Mouse (Mus musculus) kidney, postnatal 0 days (tissue): ENCODE data around the gene Cdhr3. TPM values are rescaled to one million over a fixed set of nuclear protein-coding genes. Genes with fewer than 3 reads are reported as not detected.

Experiments
- ATAC-seq: fragments of 200-750 bp; cut with Nextera tagmentation; replicated peaks from 2 replicates; pipeline ENCODE4 v1.8.0; 2017; ENCODE audit warnings: low read depth, moderate number of reproducible peaks, moderate TSS enrichment, moderate library complexity; ENCODE audit not compliant: low FRiP score
- DNase-seq: peaks from one replicate; pipeline ENCODE4 v3.0.0-alpha.2; 2016; ENCODE audit warnings: low spot score
- H3K27ac ChIP-seq: fragments of 300-500 bp; sonication (generic); 2 replicates; pipeline ENCODE4 v1.5.1; 2014; ENCODE audit warnings: mild to moderate bottlenecking
- H3K27me3 ChIP-seq: fragments of 300-500 bp; sonication (generic); 2 replicates; pipeline ENCODE4 v1.6.1; 2014; ENCODE audit warnings: low read length, mixed read lengths; ENCODE audit not compliant: insufficient read depth
- H3K36me3 ChIP-seq: fragments of 300-500 bp; sonication (generic); 2 replicates; pipeline ENCODE4 v1.6.1; 2014; ENCODE audit warnings: low read length, mixed read lengths; ENCODE audit not compliant: insufficient read depth
- H3K4me1 ChIP-seq: fragments of 300-500 bp; sonication (generic); replicated peaks from 2 replicates; pipeline ENCODE4 v1.6.1; 2014; ENCODE audit warnings: antibody characterized with exemption, low read length, mixed read lengths; ENCODE audit not compliant: insufficient read depth
- H3K4me2 ChIP-seq: fragments of 300-500 bp; sonication (generic); 2 replicates; pipeline ENCODE4 v1.6.1; 2014; ENCODE audit warnings: mild to moderate bottlenecking, low read length, moderate library complexity, mixed read lengths
- H3K4me3 ChIP-seq: fragments of 300-500 bp; sonication (generic); replicated peaks from 2 replicates; pipeline ENCODE4 v1.5.1; 2014; ENCODE audit warnings: low read depth, low read length
- H3K9ac ChIP-seq: fragments of 300-500 bp; sonication (generic); 2 replicates; pipeline ENCODE4 v1.6.1; 2014; ENCODE audit warnings: low read depth, low read length
- H3K9me3 ChIP-seq: fragments of 300-500 bp; sonication (generic); replicated peaks from 2 replicates; pipeline ENCODE4 v1.6.1; 2016; ENCODE audit warnings: low read length, inconsistent platforms, mixed read lengths
- CTCF ChIP-seq: IDR thresholded peaks from 2 replicates; pipeline ENCODE4 v1.5.1; 2016; ENCODE audit warnings: antibody characterized with exemption, low read depth, mild to moderate bottlenecking, moderate library complexity
- WGBS: fragments of 180-500 bp; shearing (Covaris S2); extraction: QIAGEN DNeasy Blood & Tissue Kit; methylation state at CpG from one replicate; pipeline ENCODE4 v1.1.7; 2014; 5-methylcytosine and 5-hydroxymethylcytosine counted together
- polyA plus RNA-seq: library from polyadenylated mRNA; unstranded; fragments of >200 nt; fragmentation: Nextera tagmentation; extraction: Ambion mirVana; gene quantifications from 2 replicates; pipeline ENCODE4 v1.2.1, GENCODE M21; 2015

The Cdhr3 gene
- polyA plus RNA-seq, 1 experiment from 2014 or later: not detected

GRCm38 (mm10) chr12:33010026-33010425, 82.6 kb downstream of the Cdhr3 start:
- WGBS: 31% methylated on average over 3 of the region's 3 CpGs
- Histone ChIP-seq H3K4me1 (0 out of 2 replicates have a peak, but pooled peaks cover 4% of the 10 kb centered on the region), H3K9ac (no peak overlapping the region), H3K4me2 (no peak overlapping the region), H3K27ac (no peak overlapping the region), H3K36me3 (no peaks in the 10 kb centered on the region), H3K4me3 (no peak overlapping the region), H3K9me3 (no peaks in the 10 kb centered on the region), H3K27me3 (no peaks in the 10 kb centered on the region)
- DNase-seq (peak; percentile 69), ATAC-seq (peak; percentile 60; the same call in 1 of the 2 replicates)
- peak; percentile 78 for TF ChIP-seq CTCF

GRCm38 (mm10) chr12:33009206-33009966, 83.3 kb downstream of the Cdhr3 start:
- H3K36me3 ChIP-seq: no peaks in the 10 kb centered on the region
- no peak for ATAC-seq
- H3K4me2 ChIP-seq: no peak overlapping the region
- no peak overlapping the region for H3K4me3 ChIP-seq
- no peak overlapping the region for H3K27ac ChIP-seq
- H3K27me3 ChIP-seq: no peaks in the 10 kb centered on the region
- no peaks in the 10 kb centered on the region for H3K9me3 ChIP-seq
- no peak for DNase-seq
- H3K4me1 ChIP-seq: 0 out of 2 replicates have a peak, but pooled peaks cover 4% of the 10 kb centered on the region
- WGBS: 85% methylated on average over 6 of the region's 6 CpGs
- no peak for TF ChIP-seq CTCF
- no peak overlapping the region for H3K9ac ChIP-seq

GRCm38 (mm10) chr12:33008305-33009110, 84.2 kb downstream of the Cdhr3 start:
- no peak overlapping the region for H3K4me2 ChIP-seq
- peak overlapping the region; percentile 42 for H3K27ac ChIP-seq
- no peaks in the 10 kb centered on the region for H3K36me3 ChIP-seq
- H3K4me3 ChIP-seq: no peak overlapping the region
- H3K9me3 ChIP-seq: no peaks in the 10 kb centered on the region
- 0 out of 2 replicates have a peak, but pooled peaks cover 4% of the 10 kb centered on the region for H3K4me1 ChIP-seq
- no peak for TF ChIP-seq CTCF
- DNase-seq (peak; percentile 34), ATAC-seq (peak; percentile 79)
- WGBS: 46% methylated on average over 7 of the region's 7 CpGs
- no peak overlapping the region for H3K9ac ChIP-seq
- H3K27me3 ChIP-seq: no peaks in the 10 kb centered on the region

GRCm38 (mm10) chr12:33007176-33007575, 85.5 kb downstream of the Cdhr3 start:
- no peak overlapping the region for H3K4me2 ChIP-seq
- no peaks in the 10 kb centered on the region for H3K36me3 ChIP-seq
- no peak for TF ChIP-seq CTCF
- no peak overlapping the region for H3K4me3 ChIP-seq
- 0 out of 2 replicates have a peak, but pooled peaks cover 4% of the 10 kb centered on the region for H3K4me1 ChIP-seq
- H3K27ac ChIP-seq: no peak overlapping the region
- no peaks in the 10 kb centered on the region for H3K9me3 ChIP-seq
- no peaks in the 10 kb centered on the region for H3K27me3 ChIP-seq
- WGBS: 95% methylated on average over 2 of the region's 2 CpGs
- H3K9ac ChIP-seq: no peak overlapping the region
- DNase-seq (no peak), ATAC-seq (no peak)

- Histone ChIP-seq H3K4me3 (no peak overlapping the region), H3K9me3 (no peaks in the 10 kb centered on the region), H3K4me1 (0 out of 2 replicates have a peak, but pooled peaks cover 4% of the 10 kb centered on the region), H3K36me3 (no peaks in the 10 kb centered on the region), H3K4me2 (no peak overlapping the region), H3K9ac (no peak overlapping the region), H3K27me3 (no peaks in the 10 kb centered on the region), H3K27ac (no peak overlapping the region)
- DNase-seq: no peak
- ATAC-seq: no peak
- WGBS: 73% methylated on average over 5 of the region's 5 CpGs
- no peak for TF ChIP-seq CTCF
Observed at GRCm38 (mm10) chr12:33005858-33006257, 86.8 kb downstream of the Cdhr3 start.

GRCm38 (mm10) chr12:33003339-33003965, 89.2 kb downstream of the Cdhr3 start:
- ATAC-seq (no peak), DNase-seq (no peak)
- 72% methylated on average over 8 of the region's 8 CpGs for WGBS
- no peak overlapping the region for H3K9ac ChIP-seq
- no peaks in the 10 kb centered on the region for H3K27me3 ChIP-seq
- H3K27ac ChIP-seq: no peak overlapping the region
- no peaks in the 10 kb centered on the region for H3K9me3 ChIP-seq
- TF ChIP-seq CTCF: no peak
- no peak overlapping the region for H3K4me3 ChIP-seq
- no peak overlapping the region for H3K4me2 ChIP-seq
- H3K4me1 ChIP-seq: no peaks in the 10 kb centered on the region
- no peaks in the 10 kb centered on the region for H3K36me3 ChIP-seq
